Mouse (Mus musculus): Measurements from ENCODE around the gene Tle2. TPM values are rescaled to one million over a fixed set of nuclear protein-coding genes. Genes with fewer than 3 reads are reported as not detected.

Gene Tle2
- polyA plus RNA-seq, 1 experiment = 63.7 TPM

- Histone ChIP-seq H3K4me3 (ENCODE audit: insufficient read depth, low read depth, low read length) (no peak overlapping the region), H3K4me1 (ENCODE audit: control insufficient read depth, insufficient read depth, low read length) (peaks cover 24% of the 10 kb centered on the region), H3K27ac (ENCODE audit: insufficient read depth, low read depth, low read length) (no peak overlapping the region), H3K27me3 (replicated peaks; ENCODE audit: control insufficient read depth, insufficient read depth, low read length) (no peaks in the 10 kb centered on the region), H3K36me3 (ENCODE audit: control insufficient read depth, insufficient read depth, low read length) (peaks cover 4% of the 10 kb centered on the region)
- WGBS = 83% methylated on average over 6 of the region's 6 CpGs
- DNase-seq = no peak
- TF ChIP-seq POLR2A (IDR thresholded peaks at IDR 0.05; ENCODE audit: low read depth, low read length) (no peak), CTCF (conservative IDR thresholded peaks at IDR 0.05; ENCODE audit: insufficient read depth, insufficient read length, low read depth, low read length) (no peak)
Observed at GRCm38 (mm10) chr10:81562411-81562810, 11.9 kb upstream of the Tle2 start.

- Histone ChIP-seq H3K4me3 (ENCODE audit: insufficient read depth, low read depth, low read length) (no peak overlapping the region), H3K27ac (ENCODE audit: insufficient read depth, low read depth, low read length) (peak overlapping the region; percentile 53), H3K27me3 (replicated peaks; ENCODE audit: control insufficient read depth, insufficient read depth, low read length) (no peaks in the 10 kb centered on the region), H3K36me3 (ENCODE audit: control insufficient read depth, insufficient read depth, low read length) (peaks cover 4% of the 10 kb centered on the region), H3K4me1 (ENCODE audit: control insufficient read depth, insufficient read depth, low read length) (peaks cover 24% of the 10 kb centered on the region)
- DNase-seq = no peak
- 49% methylated on average over 6 of the region's 6 CpGs for WGBS
- TF ChIP-seq POLR2A (IDR thresholded peaks at IDR 0.05; ENCODE audit: low read depth, low read length) = no peak
- no peak for TF ChIP-seq CTCF (conservative IDR thresholded peaks at IDR 0.05; ENCODE audit: insufficient read depth, insufficient read length, low read depth, low read length)
Observed at GRCm38 (mm10) chr10:81563481-81563880, 10.9 kb upstream of the Tle2 start.

- peak; percentile 79 for DNase-seq
- peaks cover 21% of the 10 kb centered on the region for H3K4me1 ChIP-seq (ENCODE audit: control insufficient read depth, insufficient read depth, low read length)
- peak overlapping the region; percentile 27; the same call in 1 of the 2 replicates for H3K4me3 ChIP-seq (ENCODE audit: insufficient read depth, low read depth, low read length)
- WGBS = 8% methylated on average over 10 of the region's 10 CpGs
- peak overlapping the region; percentile 53 for H3K27ac ChIP-seq (ENCODE audit: insufficient read depth, low read depth, low read length)
- H3K27me3 ChIP-seq (replicated peaks; ENCODE audit: control insufficient read depth, insufficient read depth, low read length) = no peaks in the 10 kb centered on the region
- TF ChIP-seq POLR2A (IDR thresholded peaks at IDR 0.05; ENCODE audit: low read depth, low read length) = no peak
- H3K36me3 ChIP-seq (ENCODE audit: control insufficient read depth, insufficient read depth, low read length) = peaks cover 4% of the 10 kb centered on the region
Observed at GRCm38 (mm10) chr10:81564216-81564615, 10.1 kb upstream of the Tle2 start.

- H3K27ac ChIP-seq (ENCODE audit: insufficient read depth, low read depth, low read length) = peak overlapping the region; percentile 40
- 59% methylated on average over 10 of the region's 10 CpGs for WGBS
- H3K4me1 ChIP-seq (ENCODE audit: control insufficient read depth, insufficient read depth, low read length) = peaks cover 21% of the 10 kb centered on the region
- no peak overlapping the region for H3K4me3 ChIP-seq (ENCODE audit: insufficient read depth, low read depth, low read length)
- TF ChIP-seq POLR2A (IDR thresholded peaks at IDR 0.05; ENCODE audit: low read depth, low read length) (no peak), CTCF (conservative IDR thresholded peaks at IDR 0.05; ENCODE audit: insufficient read depth, insufficient read length, low read depth, low read length) (peak; percentile 61)
- peak; percentile 67 for DNase-seq
- no peaks in the 10 kb centered on the region for H3K27me3 ChIP-seq (replicated peaks; ENCODE audit: control insufficient read depth, insufficient read depth, low read length)
- peaks cover 4% of the 10 kb centered on the region for H3K36me3 ChIP-seq (ENCODE audit: control insufficient read depth, insufficient read depth, low read length)
Observed at GRCm38 (mm10) chr10:81564734-81565133, 9.6 kb upstream of the Tle2 start.

- TF ChIP-seq POLR2A (IDR thresholded peaks at IDR 0.05; ENCODE audit: low read depth, low read length) (no peak), CTCF (conservative IDR thresholded peaks at IDR 0.05; ENCODE audit: insufficient read depth, insufficient read length, low read depth, low read length) (no peak)
- Histone ChIP-seq H3K4me1 (ENCODE audit: control insufficient read depth, insufficient read depth, low read length) (peaks cover 24% of the 10 kb centered on the region), H3K4me3 (ENCODE audit: insufficient read depth, low read depth, low read length) (no peak overlapping the region), H3K27me3 (replicated peaks; ENCODE audit: control insufficient read depth, insufficient read depth, low read length) (no peaks in the 10 kb centered on the region), H3K36me3 (ENCODE audit: control insufficient read depth, insufficient read depth, low read length) (peaks cover 4% of the 10 kb centered on the region), H3K27ac (ENCODE audit: insufficient read depth, low read depth, low read length) (no peak overlapping the region)
- WGBS = 68% methylated on average over 20 of the region's 20 CpGs
- DNase-seq = no peak
Observed at GRCm38 (mm10) chr10:81565257-81566228, 8.8 kb upstream of the Tle2 start.

- no peak for TF ChIP-seq CTCF (conservative IDR thresholded peaks at IDR 0.05; ENCODE audit: insufficient read depth, insufficient read length, low read depth, low read length)
- no peak for TF ChIP-seq POLR2A (IDR thresholded peaks at IDR 0.05; ENCODE audit: low read depth, low read length)
- Histone ChIP-seq H3K27ac (ENCODE audit: insufficient read depth, low read depth, low read length) (peak overlapping the region; percentile 70), H3K27me3 (replicated peaks; ENCODE audit: control insufficient read depth, insufficient read depth, low read length) (no peaks in the 10 kb centered on the region), H3K4me1 (ENCODE audit: control insufficient read depth, insufficient read depth, low read length) (peaks cover 11% of the 10 kb centered on the region), H3K4me3 (ENCODE audit: insufficient read depth, low read depth, low read length) (no peak overlapping the region), H3K36me3 (ENCODE audit: control insufficient read depth, insufficient read depth, low read length) (peaks cover 4% of the 10 kb centered on the region)
- DNase-seq = peak; percentile 74
- WGBS = 22% methylated on average over 16 of the region's 16 CpGs
Observed at GRCm38 (mm10) chr10:81568381-81569191, 5.8 kb upstream of the Tle2 start.
